Mouse (Mus musculus): ENCODE results near the gene Rbm8a2. TPM values are rescaled to one million over a fixed set of nuclear protein-coding genes. Genes with fewer than 3 reads are reported as not detected.

The Rbm8a2 gene
- total and polyA plus RNA-seq, 2 experiments from 2014 or later: 0.53 TPM; not detected in 1

DNA sequence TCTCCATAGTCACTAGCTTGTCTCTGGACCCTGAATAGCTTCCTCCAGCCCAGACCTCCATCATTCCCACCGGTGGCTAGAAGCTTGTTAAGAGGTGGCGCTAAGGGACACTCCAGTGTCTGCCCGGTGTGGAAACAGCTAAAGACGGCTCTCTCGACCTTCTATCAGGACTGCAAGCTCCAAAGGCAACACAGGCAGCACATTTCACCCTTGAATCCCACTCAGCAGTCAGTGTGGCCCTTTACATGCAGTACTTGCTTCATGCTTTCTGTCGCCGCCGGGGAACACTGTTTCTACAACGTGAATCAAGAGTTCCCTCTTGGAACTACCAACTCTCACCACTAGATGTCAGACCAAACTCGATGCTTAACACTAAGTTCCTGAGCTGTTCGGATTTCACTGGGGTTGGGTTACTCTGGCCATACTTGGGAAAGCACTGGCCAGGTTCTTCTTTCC is 42.6 kb downstream of the Rbm8a2 start:
- peak overlapping the region; percentile 14; the same call in 1 of the 2 replicates for H3K4me3 ChIP-seq (ENCODE audit: low read length)
- no peaks in the 10 kb centered on the region for H3K36me3 ChIP-seq (ENCODE audit: insufficient read depth, low read length)
- no peaks in the 10 kb centered on the region for H3K9me3 ChIP-seq (ENCODE audit: low read length)
- peak; percentile 95 for TF ChIP-seq CTCF (IDR thresholded peaks at IDR 0.05; ENCODE audit: low read depth)
- peak; percentile 96 for DNase-seq (ENCODE audit: low spot score)
- H3K27ac ChIP-seq: no peak overlapping the region
- H3K4me1 ChIP-seq (ENCODE audit: insufficient read depth, low read length): no peaks in the 10 kb centered on the region
- peak overlapping the region; percentile 47 for H3K4me2 ChIP-seq (ENCODE audit: low read depth, low read length)
- no peak overlapping the region for H3K9ac ChIP-seq (replicated peaks; ENCODE audit: low read length)
- WGBS: 9% methylated on average over 11 of the region's 11 CpGs
- ATAC-seq: peak; percentile 89
- no peaks in the 10 kb centered on the region for H3K27me3 ChIP-seq (ENCODE audit: insufficient read depth, low read length)

DNA sequence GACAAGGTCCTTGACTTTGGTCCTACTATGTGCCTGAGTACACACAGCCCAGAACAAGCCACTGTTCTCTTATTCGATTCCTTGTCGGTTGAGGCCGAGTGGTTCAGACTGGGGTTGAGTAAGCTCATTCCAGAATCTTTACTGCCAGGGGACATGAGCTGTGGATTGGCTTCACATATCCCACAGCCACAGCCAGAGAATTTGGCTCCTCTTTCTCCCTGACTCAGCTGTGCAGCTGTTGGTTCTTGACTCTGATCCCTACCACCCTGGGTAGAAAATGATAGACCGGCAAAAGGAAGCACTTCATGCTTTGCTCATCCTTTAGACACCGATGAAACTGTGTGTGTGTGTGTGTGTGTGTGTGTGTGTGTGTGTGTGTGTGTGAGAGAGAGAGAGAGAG is 47.5 kb downstream of the Rbm8a2 start:
- 90% methylated on average over 5 of the region's 5 CpGs for WGBS
- ATAC-seq (no peak), DNase-seq (ENCODE audit: low spot score) (no peak)
- no peak for TF ChIP-seq CTCF (IDR thresholded peaks at IDR 0.05; ENCODE audit: low read depth)
- Histone ChIP-seq H3K27ac (no peak overlapping the region), H3K4me1 (ENCODE audit: insufficient read depth, low read length) (no peaks in the 10 kb centered on the region), H3K9ac (replicated peaks; ENCODE audit: low read length) (no peak overlapping the region), H3K9me3 (ENCODE audit: low read length) (no peaks in the 10 kb centered on the region), H3K27me3 (ENCODE audit: insufficient read depth, low read length) (no peaks in the 10 kb centered on the region), H3K4me2 (ENCODE audit: low read depth, low read length) (no peak overlapping the region), H3K4me3 (ENCODE audit: low read length) (no peak overlapping the region), H3K36me3 (ENCODE audit: insufficient read depth, low read length) (no peaks in the 10 kb centered on the region)

Other genes with a start within 250 kb of the Rbm8a2 start
- 3.2 and 3.5 TPM in 2 replicates for gene Exo1, start 98.5 kb downstream of the Rbm8a2 start, total RNA-seq (2014; rRNA removed)
- 4.8 and 7.3 TPM in 2 replicates for gene Exo1, start 98.5 kb downstream of the Rbm8a2 start, polyA plus RNA-seq (2015; fragmentation: Nextera tagmentation; extraction: Ambion mirVana)
- not detected in 2 replicates for gene Gm38100, start 58.8 kb downstream of the Rbm8a2 start, total RNA-seq (2014; rRNA removed)
- gene Gm38100, start 58.8 kb downstream of the Rbm8a2 start, polyA plus RNA-seq (2015; fragmentation: Nextera tagmentation; extraction: Ambion mirVana): not detected in 2 replicates

All from hindbrain, postnatal 0 days (tissue).